Mouse (Mus musculus) heart, adult 8-10 months (tissue): Measurements from ENCODE around the gene Edn2. TPM values are rescaled to one million over a fixed set of nuclear protein-coding genes. Genes with fewer than 3 reads are reported as not detected.

Source experiments
- DNase-seq: peaks from one replicate; pipeline ENCODE4 v3.0.0; 2022; ENCODE audit warnings: low spot score
- total RNA-seq, 4 experiments: library from RNA; stranded (reverse); gene quantifications; 2 replicates each; pipeline ENCODE4 v1.2.4; 2022

The Edn2 gene
- total RNA-seq: not detected

- peak; percentile 58 for DNase-seq
Measured at GRCm38 (mm10) chr4:120161166-120161949, at the start of gene Edn2. Edn2 (plus strand) TSS chr4:120161206.

GRCm38 (mm10) chr4:120115516-120115915, 45.5 kb upstream of the Edn2 start:
- no peak for DNase-seq

DNA sequence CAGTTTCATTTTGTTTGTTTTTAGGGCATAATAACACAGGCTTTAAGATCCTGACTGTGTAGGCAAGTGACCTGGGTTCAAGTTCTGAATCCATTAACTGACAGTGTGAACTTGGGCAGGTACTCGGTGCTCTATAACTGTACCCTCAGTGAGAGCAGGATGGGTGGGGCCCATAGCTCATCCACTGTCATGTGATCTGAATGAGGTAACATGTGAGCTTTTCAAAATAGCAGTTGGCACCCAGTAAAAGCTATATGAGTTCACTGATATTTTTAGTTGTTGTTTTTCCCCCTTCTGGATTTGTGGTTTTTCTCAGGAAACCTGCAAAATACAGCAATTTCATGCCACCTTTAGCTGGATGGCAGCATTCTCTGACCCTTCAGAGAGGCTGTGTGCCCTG, 44.7 kb upstream of the Edn2 start:
- DNase-seq: no peak

- peak; percentile 50 for DNase-seq
Measured at GRCm38 (mm10) chr4:120120276-120120675, 40.7 kb upstream of the Edn2 start.

- DNase-seq: no peak
Measured at GRCm38 (mm10) chr4:120124656-120125055, 36.4 kb upstream of the Edn2 start.

DNA sequence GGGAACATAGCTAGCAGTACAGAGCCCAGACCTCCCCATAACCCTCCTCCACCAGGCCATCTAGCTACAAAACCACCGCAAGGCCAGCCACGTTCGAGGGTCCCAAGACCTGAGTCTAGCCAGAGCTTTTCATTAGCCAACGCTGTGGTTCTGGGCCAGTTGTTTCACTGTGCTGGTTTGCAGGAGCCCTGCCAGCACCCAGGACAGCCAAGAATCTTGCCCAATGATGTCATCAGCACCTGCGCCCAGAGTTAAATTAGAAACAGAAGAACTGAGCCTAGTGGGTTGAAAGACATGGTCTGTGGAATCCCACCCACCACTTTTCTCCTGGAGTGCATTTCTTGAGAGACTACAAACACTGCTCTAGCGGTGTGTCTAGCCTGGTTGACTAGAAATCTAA, 35.0 kb upstream of the Edn2 start:
- DNase-seq: peak; percentile 59

- DNase-seq: no peak
Measured at GRCm38 (mm10) chr4:120127333-120127732, 33.7 kb upstream of the Edn2 start.

DNA sequence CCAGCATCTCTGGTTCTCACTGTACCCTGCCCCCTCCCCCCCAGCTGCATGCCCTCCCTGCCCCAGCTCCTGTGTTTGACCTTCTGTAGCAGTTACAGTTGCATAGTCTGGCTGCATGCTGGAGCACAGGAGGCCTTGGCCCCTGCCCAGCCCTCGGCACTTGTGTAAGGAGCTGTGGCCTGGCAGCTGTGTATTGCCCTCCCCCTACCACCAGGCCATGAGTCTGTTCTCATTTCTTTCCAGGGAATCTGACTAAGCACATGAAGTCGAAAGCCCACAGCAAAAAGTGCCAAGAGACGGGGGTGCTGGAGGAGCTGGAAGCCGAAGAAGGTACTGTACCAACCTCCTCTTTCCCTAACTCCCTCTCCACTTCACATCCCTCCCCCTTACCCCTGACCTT, 33.0 kb upstream of the Edn2 start:
- DNase-seq: peak; percentile 59

DNA sequence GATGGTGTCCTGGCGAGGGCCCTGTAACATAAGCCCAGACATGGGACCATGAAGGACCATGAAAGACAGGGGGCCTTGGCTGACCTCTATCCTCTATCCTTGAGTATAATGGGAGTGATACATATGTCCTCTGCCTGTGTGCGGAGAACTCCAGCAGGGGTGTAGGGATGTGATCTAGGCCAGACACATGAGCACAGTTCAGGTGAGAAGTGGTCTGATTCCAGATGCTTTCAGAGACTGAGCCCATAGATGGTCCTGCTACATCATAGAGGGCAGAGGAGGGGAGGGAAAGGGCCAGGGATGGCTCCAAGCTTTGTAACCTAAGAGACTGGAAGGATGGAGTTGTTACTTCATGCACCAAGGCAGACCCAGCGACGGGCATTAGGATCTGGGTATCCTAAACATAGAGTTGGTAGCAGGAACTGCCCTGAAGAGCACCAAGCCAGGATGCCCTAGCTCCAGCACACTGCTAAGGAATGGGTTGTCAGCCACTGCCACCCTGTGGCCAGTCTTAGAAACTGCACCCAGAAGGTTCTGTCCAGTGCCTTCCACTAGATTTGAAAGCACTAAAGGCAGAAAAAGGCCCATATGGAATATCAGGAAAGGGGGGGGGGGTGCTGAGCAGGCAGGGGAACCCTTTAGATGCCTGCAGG, 31.6 kb upstream of the Edn2 start:
- peak; percentile 20 for DNase-seq

GRCm38 (mm10) chr4:120130926-120131325, 30.1 kb upstream of the Edn2 start:
- DNase-seq: no peak

- DNase-seq: peak; percentile 54
Measured at GRCm38 (mm10) chr4:120131441-120132220, 29.4 kb upstream of the Edn2 start.

- DNase-seq: no peak
Measured at GRCm38 (mm10) chr4:120134223-120134622, 26.8 kb upstream of the Edn2 start.

DNA sequence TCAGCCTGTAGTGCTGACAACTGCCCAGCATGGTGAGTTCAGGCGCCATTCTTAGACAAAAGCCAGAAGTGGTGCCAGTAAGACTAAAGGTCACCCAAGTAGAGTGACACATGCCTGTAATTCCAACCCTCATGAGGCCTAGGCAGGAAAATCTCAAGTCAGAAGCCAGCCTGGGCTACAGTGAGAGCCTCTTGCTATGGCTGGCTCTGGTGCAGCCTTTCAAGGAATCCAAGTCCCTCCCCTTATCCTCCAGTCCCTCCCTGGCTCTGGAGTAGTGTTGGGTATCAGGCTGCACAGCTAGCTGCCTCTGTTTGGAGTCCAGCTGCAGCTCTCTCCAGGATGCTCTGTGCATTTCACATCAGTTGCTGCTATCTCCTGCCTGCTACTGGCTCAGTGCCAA, 19.2 kb upstream of the Edn2 start:
- DNase-seq: no peak

GRCm38 (mm10) chr4:120142905-120143304, 18.1 kb upstream of the Edn2 start:
- DNase-seq: no peak

- peak; percentile 59 for DNase-seq
Measured at GRCm38 (mm10) chr4:120144343-120144742, 16.7 kb upstream of the Edn2 start.

GRCm38 (mm10) chr4:120145931-120146330, 15.1 kb upstream of the Edn2 start:
- DNase-seq: no peak

DNA sequence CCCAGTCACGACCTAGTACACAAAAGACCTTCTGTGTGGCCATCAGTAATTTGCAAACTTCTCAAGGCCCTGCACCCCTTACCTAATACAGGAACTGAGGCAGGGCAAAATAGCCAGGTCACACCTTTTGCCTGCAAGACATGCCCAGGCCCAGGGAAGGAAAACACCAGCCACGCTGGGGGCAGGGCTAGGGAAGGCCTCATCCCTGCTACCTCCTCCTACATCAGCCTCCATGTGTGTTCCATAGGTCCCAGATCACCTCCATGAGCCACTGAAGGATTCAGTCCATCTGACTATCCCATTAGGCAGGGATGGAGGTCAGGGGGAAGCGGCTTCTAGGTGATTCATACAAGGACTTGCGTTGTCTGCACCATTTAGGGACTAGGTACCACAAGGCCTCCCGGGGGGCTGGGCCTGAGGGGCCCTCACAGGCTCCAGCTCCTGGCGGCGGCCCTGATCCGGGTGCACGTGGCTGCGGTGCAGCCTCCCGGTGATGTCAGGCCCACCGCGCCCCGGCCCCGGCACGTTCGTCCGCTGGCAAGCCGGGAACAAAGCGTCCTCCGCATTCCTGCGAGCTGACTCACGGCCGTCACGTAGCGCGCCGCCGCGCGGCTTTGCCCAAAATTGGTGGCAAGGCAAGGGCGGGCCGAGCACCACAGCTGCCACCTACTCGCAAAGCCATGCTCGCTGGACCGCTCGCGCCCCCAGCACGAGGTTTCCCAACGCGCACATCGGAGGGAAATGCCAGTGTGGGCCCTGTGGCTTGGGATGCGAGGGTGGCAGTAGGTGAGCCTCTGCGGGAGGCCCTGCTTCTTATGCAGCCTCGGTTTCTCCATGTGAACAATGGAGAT, 12.5 kb upstream of the Edn2 start:
- DNase-seq: peak; percentile 79

GRCm38 (mm10) chr4:120149142-120149524, 11.9 kb upstream of the Edn2 start:
- DNase-seq: no peak

DNA sequence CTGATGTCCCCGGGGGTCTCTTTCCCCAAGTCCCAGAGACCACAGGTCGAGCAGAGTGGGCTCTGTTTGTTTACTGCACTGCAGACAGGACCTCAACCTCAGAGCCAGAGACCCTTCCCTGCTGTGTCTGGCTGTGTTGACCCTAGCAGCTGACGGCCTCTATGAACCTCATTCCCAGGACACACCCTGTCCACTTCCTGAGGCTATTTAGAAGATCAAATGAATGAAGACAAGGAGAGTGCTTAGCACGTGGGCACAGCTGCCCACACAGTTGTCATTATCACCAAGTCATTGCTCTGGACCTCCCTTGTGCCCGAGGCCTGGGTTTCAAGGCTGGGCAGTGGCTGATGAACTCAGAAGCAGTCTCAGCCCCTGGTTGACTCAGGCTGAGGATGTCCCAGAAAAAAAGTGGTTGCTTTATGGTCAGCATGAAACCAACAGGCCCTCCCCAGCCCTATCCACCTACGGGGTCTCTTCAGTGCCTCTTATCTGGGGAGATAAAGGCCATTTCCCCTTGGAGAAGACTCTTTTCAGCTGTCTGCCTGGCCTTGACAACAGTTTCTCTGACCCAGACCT, 10.6 kb upstream of the Edn2 start:
- DNase-seq: no peak

GRCm38 (mm10) chr4:120151906-120152305, 9.1 kb upstream of the Edn2 start:
- no peak for DNase-seq

GRCm38 (mm10) chr4:120152648-120153047, 8.4 kb upstream of the Edn2 start:
- no peak for DNase-seq
